Mouse (Mus musculus) left cerebral cortex, postnatal 36 days (tissue): ENCODE measurements at regions not wholly inside any gene's neighbourhood (a gene's known extent, or its start where the extent isn't known, plus 50 kb on each side); places are given as distances from the start of the nearest gene placed in this dataset.

ENCODE experiments used
- DNase-seq, 2 experiments: peaks; one replicate each; pipeline ENCODE4 v3.0.0; 2021 to 2022; ENCODE audit warnings: low spot score in 2 of 2, mixed read lengths in 1 of 2
- intact Hi-C: fragments of 180-260 bp; cut with DNase I; formaldehyde crosslinking; loops from one replicate; pipeline ENCODE4 v1.15.1; 2025

- intact Hi-C loops, result no loop called here
- DNase-seq, result no peak
Observed at GRCm38 (mm10) chr12:25299603-25300471, 202.9 kb upstream of the Id2 start.

- intact Hi-C loops, result no loop called here
- DNase-seq, result no peak
Observed at GRCm38 (mm10) chr12:25298766-25299165, 201.8 kb upstream of the Id2 start.

- intact Hi-C loops, result no loop called here
- DNase-seq, result no peak
Observed at GRCm38 (mm10) chr12:25297960-25298359, 201.0 kb upstream of the Id2 start.

- no peak for DNase-seq
- intact Hi-C loops, result no loop called here
Observed at GRCm38 (mm10) chr12:25296648-25297047, 199.7 kb upstream of the Id2 start.

- DNase-seq, result no peak
- intact Hi-C loops, result no loop called here
Observed at GRCm38 (mm10) chr12:25294179-25295025, 197.5 kb upstream of the Id2 start.

GRCm38 (mm10) chr12:25293470-25294178 is 196.7 kb upstream of the Id2 start:
- no peak for DNase-seq
- intact Hi-C loops, result no loop called here

GRCm38 (mm10) chr12:25289381-25289780 is 192.4 kb upstream of the Id2 start:
- intact Hi-C loops, result no loop called here
- no peak for DNase-seq

- intact Hi-C loops, result no loop called here
- DNase-seq, result no peak
Observed at GRCm38 (mm10) chr12:25283808-25284207, 186.9 kb upstream of the Id2 start.

GRCm38 (mm10) chr12:25281438-25281837 is 184.5 kb upstream of the Id2 start:
- intact Hi-C loops, result no loop called here

GRCm38 (mm10) chr12:25273631-25274305 is 176.8 kb upstream of the Id2 start:
- intact Hi-C loops, result no loop called here
- DNase-seq, result no peak

More at GRCm38 (mm10) chr12:25281438-25281837, 184.5 kb upstream of the Id2 start:
- DNase-seq, result no peak

- intact Hi-C loops, result no loop called here
- no peak for DNase-seq
Observed at GRCm38 (mm10) chr12:25272752-25273125, 175.8 kb upstream of the Id2 start.

- intact Hi-C loops, result no loop called here
Observed at GRCm38 (mm10) chr12:25272114-25272751, 175.3 kb upstream of the Id2 start.

GRCm38 (mm10) chr12:25269878-25270277 is 172.9 kb upstream of the Id2 start:
- intact Hi-C loops, result no loop called here
- DNase-seq, result no peak

More at GRCm38 (mm10) chr12:25272114-25272751, 175.3 kb upstream of the Id2 start:
- no peak for DNase-seq

GRCm38 (mm10) chr12:25268871-25269850 is 172.2 kb upstream of the Id2 start:
- DNase-seq, result no peak
- intact Hi-C loops, result no loop called here

GRCm38 (mm10) chr12:25268323-25268722 is 171.4 kb upstream of the Id2 start:
- DNase-seq, result no peak
- intact Hi-C loops, result no loop called here

- DNase-seq, result no peak
- intact Hi-C loops, result no loop called here
Observed at GRCm38 (mm10) chr12:25267572-25268115, 170.7 kb upstream of the Id2 start.

GRCm38 (mm10) chr12:25266701-25267571 is 170.0 kb upstream of the Id2 start:
- intact Hi-C loops, result no loop called here

More at GRCm38 (mm10) chr12:25266701-25267571, 170.0 kb upstream of the Id2 start:
- DNase-seq, result no peak
